Mouse (Mus musculus): Measurements from ENCODE around the gene Iqca. TPM values are rescaled to one million over a fixed set of nuclear protein-coding genes. Genes with fewer than 3 reads are reported as not detected.
A peak's percentile ranks its signal among the peaks of the same experiment; 100 is the strongest.

The Iqca gene
- polyA plus RNA-seq, 1 experiment from 2014 or later, result not detected

GRCm38 (mm10) chr1:90159927-90160326, 6.7 kb upstream of the Iqca start:
- H3K4me2 ChIP-seq (ENCODE audit: low read depth, low read length), result no peak overlapping the region
- H3K9ac ChIP-seq (ENCODE audit: low read depth, low read length), result no peak overlapping the region
- 45% methylated on average over 13 of the region's 13 CpGs for WGBS
- H3K4me3 ChIP-seq (ENCODE audit: low read length), result no peak overlapping the region
- no peak overlapping the region for H3K27ac ChIP-seq (ENCODE audit: low read length)
- H3K36me3 ChIP-seq (ENCODE audit: control insufficient read depth, insufficient read depth, low read length), result no peaks in the 10 kb centered on the region
- ATAC-seq, result no peak
- H3K4me1 ChIP-seq (ENCODE audit: control insufficient read depth, insufficient read depth, low read length), result no peaks in the 10 kb centered on the region
- no peaks in the 10 kb centered on the region for H3K9me3 ChIP-seq (ENCODE audit: control insufficient read depth, low read length)
- no peaks in the 10 kb centered on the region for H3K27me3 ChIP-seq (replicated peaks; ENCODE audit: control insufficient read depth, insufficient read depth, low read length)

- H3K4me3 ChIP-seq (ENCODE audit: low read length), result no peak overlapping the region
- no peak overlapping the region for H3K9ac ChIP-seq (ENCODE audit: low read depth, low read length)
- H3K27ac ChIP-seq (ENCODE audit: low read length), result no peak overlapping the region
- no peak overlapping the region for H3K4me2 ChIP-seq (ENCODE audit: low read depth, low read length)
- WGBS, result 60% methylated on average over 7 of the region's 7 CpGs
- no peaks in the 10 kb centered on the region for H3K36me3 ChIP-seq (ENCODE audit: control insufficient read depth, insufficient read depth, low read length)
- no peak for ATAC-seq
- H3K27me3 ChIP-seq (replicated peaks; ENCODE audit: control insufficient read depth, insufficient read depth, low read length), result no peaks in the 10 kb centered on the region
- H3K9me3 ChIP-seq (ENCODE audit: control insufficient read depth, low read length), result no peaks in the 10 kb centered on the region
- H3K4me1 ChIP-seq (ENCODE audit: control insufficient read depth, insufficient read depth, low read length), result peaks cover 17% of the 10 kb centered on the region
Observed at GRCm38 (mm10) chr1:90156589-90156988, 3.4 kb upstream of the Iqca start.

- H3K27me3 ChIP-seq (replicated peaks; ENCODE audit: control insufficient read depth, insufficient read depth, low read length), result no peaks in the 10 kb centered on the region
- H3K36me3 ChIP-seq (ENCODE audit: control insufficient read depth, insufficient read depth, low read length), result no peaks in the 10 kb centered on the region
- peak; percentile 21; the same call in 1 of the 2 replicates for ATAC-seq
- H3K9me3 ChIP-seq (ENCODE audit: control insufficient read depth, low read length), result no peaks in the 10 kb centered on the region
- H3K9ac ChIP-seq (ENCODE audit: low read depth, low read length), result peak overlapping the region; percentile 12; the same call in 1 of the 2 replicates
- H3K27ac ChIP-seq (ENCODE audit: low read length), result peak overlapping the region; percentile 46; the same call in 1 of the 2 replicates
- H3K4me2 ChIP-seq (ENCODE audit: low read depth, low read length), result peak overlapping the region; percentile 47
- H3K4me3 ChIP-seq (ENCODE audit: low read length), result no peak overlapping the region
- WGBS, result 17% methylated on average over 6 of the region's 6 CpGs
- H3K4me1 ChIP-seq (ENCODE audit: control insufficient read depth, insufficient read depth, low read length), result peaks cover 17% of the 10 kb centered on the region
Observed at GRCm38 (mm10) chr1:90153787-90154186, 586 bp upstream of the Iqca start.

- H3K27me3 ChIP-seq (replicated peaks; ENCODE audit: control insufficient read depth, insufficient read depth, low read length), result no peaks in the 10 kb centered on the region
- H3K36me3 ChIP-seq (ENCODE audit: control insufficient read depth, insufficient read depth, low read length), result no peaks in the 10 kb centered on the region
- no peak overlapping the region for H3K4me2 ChIP-seq (ENCODE audit: low read depth, low read length)
- no peaks in the 10 kb centered on the region for H3K9me3 ChIP-seq (ENCODE audit: control insufficient read depth, low read length)
- H3K27ac ChIP-seq (ENCODE audit: low read length), result no peak overlapping the region
- ATAC-seq, result no peak
- 59% methylated on average over 8 of the region's 8 CpGs for WGBS
- no peak overlapping the region for H3K9ac ChIP-seq (ENCODE audit: low read depth, low read length)
- H3K4me3 ChIP-seq (ENCODE audit: low read length), result no peak overlapping the region
- peaks cover 4% of the 10 kb centered on the region; the same call in 1 of the 2 replicates for H3K4me1 ChIP-seq (ENCODE audit: control insufficient read depth, insufficient read depth, low read length)
Observed at GRCm38 (mm10) chr1:90139729-90140128, 13.5 kb downstream of the Iqca start.

GRCm38 (mm10) chr1:90132402-90132801, 20.8 kb downstream of the Iqca start:
- H3K36me3 ChIP-seq (ENCODE audit: control insufficient read depth, insufficient read depth, low read length), result no peaks in the 10 kb centered on the region
- ATAC-seq, result no peak
- 77% methylated on average over 11 of the region's 11 CpGs for WGBS
- no peaks in the 10 kb centered on the region for H3K27me3 ChIP-seq (replicated peaks; ENCODE audit: control insufficient read depth, insufficient read depth, low read length)
- H3K9me3 ChIP-seq (ENCODE audit: control insufficient read depth, low read length), result no peaks in the 10 kb centered on the region
- H3K9ac ChIP-seq (ENCODE audit: low read depth, low read length), result no peak overlapping the region
- no peak overlapping the region for H3K27ac ChIP-seq (ENCODE audit: low read length)
- H3K4me1 ChIP-seq (ENCODE audit: control insufficient read depth, insufficient read depth, low read length), result peaks cover 4% of the 10 kb centered on the region; the same call in 1 of the 2 replicates
- no peak overlapping the region for H3K4me2 ChIP-seq (ENCODE audit: low read depth, low read length)
- H3K4me3 ChIP-seq (ENCODE audit: low read length), result no peak overlapping the region

- no peaks in the 10 kb centered on the region for H3K27me3 ChIP-seq (replicated peaks; ENCODE audit: control insufficient read depth, insufficient read depth, low read length)
- no peak overlapping the region for H3K9ac ChIP-seq (ENCODE audit: low read depth, low read length)
- H3K4me2 ChIP-seq (ENCODE audit: low read depth, low read length), result no peak overlapping the region
- H3K4me1 ChIP-seq (ENCODE audit: control insufficient read depth, insufficient read depth, low read length), result peaks cover 4% of the 10 kb centered on the region; the same call in 1 of the 2 replicates
- H3K9me3 ChIP-seq (ENCODE audit: control insufficient read depth, low read length), result no peaks in the 10 kb centered on the region
- no peaks in the 10 kb centered on the region for H3K36me3 ChIP-seq (ENCODE audit: control insufficient read depth, insufficient read depth, low read length)
- ATAC-seq, result no peak
- no peak overlapping the region for H3K4me3 ChIP-seq (ENCODE audit: low read length)
- 78% methylated on average over 7 of the region's 7 CpGs for WGBS
- no peak overlapping the region for H3K27ac ChIP-seq (ENCODE audit: low read length)
Observed at GRCm38 (mm10) chr1:90131982-90132381, 21.2 kb downstream of the Iqca start.

- Histone ChIP-seq H3K9me3 (ENCODE audit: control insufficient read depth, low read length) (no peaks in the 10 kb centered on the region), H3K4me3 (ENCODE audit: low read length) (no peak overlapping the region), H3K27me3 (replicated peaks; ENCODE audit: control insufficient read depth, insufficient read depth, low read length) (no peaks in the 10 kb centered on the region), H3K27ac (ENCODE audit: low read length) (no peak overlapping the region), H3K4me1 (ENCODE audit: control insufficient read depth, insufficient read depth, low read length) (no peaks in the 10 kb centered on the region), H3K4me2 (ENCODE audit: low read depth, low read length) (no peak overlapping the region), H3K36me3 (ENCODE audit: control insufficient read depth, insufficient read depth, low read length) (no peaks in the 10 kb centered on the region), H3K9ac (ENCODE audit: low read depth, low read length) (no peak overlapping the region)
- ATAC-seq, result no peak
- WGBS, result 93% methylated on average over 12 of the region's 12 CpGs
Observed at GRCm38 (mm10) chr1:90124561-90124960, 28.6 kb downstream of the Iqca start.

- Histone ChIP-seq H3K27ac (ENCODE audit: low read length) (no peak overlapping the region), H3K4me3 (ENCODE audit: low read length) (no peak overlapping the region), H3K9ac (ENCODE audit: low read depth, low read length) (no peak overlapping the region), H3K9me3 (ENCODE audit: control insufficient read depth, low read length) (no peaks in the 10 kb centered on the region), H3K4me1 (ENCODE audit: control insufficient read depth, insufficient read depth, low read length) (peaks cover 7% of the 10 kb centered on the region; the same call in 1 of the 2 replicates), H3K36me3 (ENCODE audit: control insufficient read depth, insufficient read depth, low read length) (no peaks in the 10 kb centered on the region), H3K27me3 (replicated peaks; ENCODE audit: control insufficient read depth, insufficient read depth, low read length) (no peaks in the 10 kb centered on the region), H3K4me2 (ENCODE audit: low read depth, low read length) (no peak overlapping the region)
- no peak for ATAC-seq
- 80% methylated on average over 6 of the region's 6 CpGs for WGBS
Observed at GRCm38 (mm10) chr1:90120706-90121105, 32.5 kb downstream of the Iqca start.

- no peak for ATAC-seq
- Histone ChIP-seq H3K36me3 (ENCODE audit: control insufficient read depth, insufficient read depth, low read length) (no peaks in the 10 kb centered on the region), H3K4me3 (ENCODE audit: low read length) (no peak overlapping the region), H3K27ac (ENCODE audit: low read length) (no peak overlapping the region), H3K27me3 (replicated peaks; ENCODE audit: control insufficient read depth, insufficient read depth, low read length) (no peaks in the 10 kb centered on the region), H3K9ac (ENCODE audit: low read depth, low read length) (no peak overlapping the region), H3K9me3 (ENCODE audit: control insufficient read depth, low read length) (no peaks in the 10 kb centered on the region), H3K4me2 (ENCODE audit: low read depth, low read length) (no peak overlapping the region), H3K4me1 (ENCODE audit: control insufficient read depth, insufficient read depth, low read length) (peaks cover 12% of the 10 kb centered on the region; the same call in 1 of the 2 replicates)
- 56% methylated on average over 12 of the region's 12 CpGs for WGBS
Observed at GRCm38 (mm10) chr1:90119214-90119613, 34.0 kb downstream of the Iqca start.

- H3K4me1 ChIP-seq (ENCODE audit: control insufficient read depth, insufficient read depth, low read length), result peaks cover 12% of the 10 kb centered on the region; the same call in 1 of the 2 replicates
- H3K36me3 ChIP-seq (ENCODE audit: control insufficient read depth, insufficient read depth, low read length), result no peaks in the 10 kb centered on the region
- no peak overlapping the region for H3K4me3 ChIP-seq (ENCODE audit: low read length)
- no peaks in the 10 kb centered on the region for H3K9me3 ChIP-seq (ENCODE audit: control insufficient read depth, low read length)
- H3K27me3 ChIP-seq (replicated peaks; ENCODE audit: control insufficient read depth, insufficient read depth, low read length), result no peaks in the 10 kb centered on the region
- H3K9ac ChIP-seq (ENCODE audit: low read depth, low read length), result no peak overlapping the region
- no peak overlapping the region for H3K4me2 ChIP-seq (ENCODE audit: low read depth, low read length)
- whole genome bisulfite sequencing, result 74% methylated on average over 7 of the region's 7 CpGs
- no peak overlapping the region for H3K27ac ChIP-seq (ENCODE audit: low read length)
- no peak for ATAC-seq
Observed at GRCm38 (mm10) chr1:90117207-90117606, 36.0 kb downstream of the Iqca start.

All from intestine, embryonic 16.5 days (tissue).